Mouse (Mus musculus) midbrain, embryonic 14.5 days (tissue): Measurements from ENCODE around the gene Usp4. TPM values are rescaled to one million over a fixed set of nuclear protein-coding genes. Genes with fewer than 3 reads are reported as not detected.

Source experiments
- ATAC-seq: fragments of 200-750 bp; cut with Nextera tagmentation; 2 replicates; pipeline ENCODE4 v1.8.0; 2017; ENCODE audit warnings: moderate number of reproducible peaks, moderate library complexity; ENCODE audit not compliant: low FRiP score, low TSS enrichment
- DNase-seq: peaks from one replicate; pipeline ENCODE4 v3.0.0-alpha.2; 2015
- H3K27ac ChIP-seq: fragments of 300-500 bp; sonication (generic); replicated peaks from 2 replicates; pipeline ENCODE4 v1.5.1; 2014; ENCODE audit warnings: mild to moderate bottlenecking, low read depth, low read length, moderate library complexity
- H3K27me3 ChIP-seq: fragments of 300-500 bp; sonication (generic); 2 replicates; pipeline ENCODE4 v1.6.1; 2014; ENCODE audit warnings: low read length, control low read depth, mixed read lengths; ENCODE audit not compliant: control insufficient read depth, insufficient read depth
- H3K36me3 ChIP-seq: fragments of 300-500 bp; sonication (generic); 2 replicates; pipeline ENCODE4 v1.6.1; 2014; ENCODE audit warnings: low read length, control low read depth; ENCODE audit not compliant: control insufficient read depth, insufficient read depth
- H3K4me1 ChIP-seq: fragments of 300-500 bp; sonication (generic); 2 replicates; pipeline ENCODE4 v1.6.1; 2014; ENCODE audit warnings: mild to moderate bottlenecking, antibody characterized with exemption, low read length, control low read depth; ENCODE audit not compliant: control insufficient read depth, insufficient read depth
- H3K4me2 ChIP-seq: fragments of 300-500 bp; sonication (generic); 2 replicates; pipeline ENCODE4 v1.6.1; 2014; ENCODE audit warnings: mild to moderate bottlenecking, low read length, moderate library complexity
- H3K4me3 ChIP-seq: fragments of 300-500 bp; sonication (generic); replicated peaks from 2 replicates; pipeline ENCODE4 v1.5.1; 2014; ENCODE audit warnings: low read depth, low read length
- H3K9ac ChIP-seq: fragments of 300-500 bp; sonication (generic); replicated peaks from 2 replicates; pipeline ENCODE4 v1.6.1; 2014; ENCODE audit warnings: mild to moderate bottlenecking, low read length, moderate library complexity
- H3K9me3 ChIP-seq: fragments of 300-500 bp; sonication (generic); 2 replicates; pipeline ENCODE4 v1.6.1; 2016; ENCODE audit warnings: low read length, control low read depth, mixed read lengths; ENCODE audit not compliant: control insufficient read depth
- WGBS: fragments of 180-500 bp; shearing (Covaris S2); extraction: QIAGEN DNeasy Blood & Tissue Kit; methylation state at CpG from one replicate; pipeline ENCODE4 v1.1.7; 2014; 5-methylcytosine and 5-hydroxymethylcytosine counted together
- polyA plus RNA-seq: library from polyadenylated mRNA; unstranded; fragments of >200 nt; fragmentation: Nextera tagmentation; extraction: Ambion mirVana; gene quantifications from 2 replicates; pipeline ENCODE4 v1.2.1, GENCODE M21; 2014

Gene Usp4
- 113 and 144 TPM in 2 replicates for polyA plus RNA-seq

GRCm38 (mm10) chr9:108347540-108348289, at the start of gene Usp4:
TSS of gene Usp4 (plus strand) at chr9:108347853.
- H3K36me3 ChIP-seq, result peaks cover 31% of the 10 kb centered on the region
- H3K27ac ChIP-seq, result peak within 1 kb of the TSS; percentile 98
- no peaks in the 10 kb centered on the region for H3K27me3 ChIP-seq
- DNase-seq (peak; percentile 98), ATAC-seq (peak; percentile 93)
- peak within 1 kb of the TSS; percentile 86 for H3K9ac ChIP-seq
- H3K9me3 ChIP-seq, result no peaks in the 10 kb centered on the region
- peaks cover 22% of the 10 kb centered on the region for H3K4me1 ChIP-seq
- peak within 1 kb of the TSS; percentile 88 for H3K4me3 ChIP-seq
- H3K4me2 ChIP-seq, result peak within 1 kb of the TSS; percentile 87
- WGBS, result under 1% methylated on average over 74 of the region's 75 CpGs

GRCm38 (mm10) chr9:108301853-108302252, 45.8 kb upstream of the Usp4 start:
- WGBS, result 89% methylated on average over 3 of the region's 3 CpGs

DNA sequence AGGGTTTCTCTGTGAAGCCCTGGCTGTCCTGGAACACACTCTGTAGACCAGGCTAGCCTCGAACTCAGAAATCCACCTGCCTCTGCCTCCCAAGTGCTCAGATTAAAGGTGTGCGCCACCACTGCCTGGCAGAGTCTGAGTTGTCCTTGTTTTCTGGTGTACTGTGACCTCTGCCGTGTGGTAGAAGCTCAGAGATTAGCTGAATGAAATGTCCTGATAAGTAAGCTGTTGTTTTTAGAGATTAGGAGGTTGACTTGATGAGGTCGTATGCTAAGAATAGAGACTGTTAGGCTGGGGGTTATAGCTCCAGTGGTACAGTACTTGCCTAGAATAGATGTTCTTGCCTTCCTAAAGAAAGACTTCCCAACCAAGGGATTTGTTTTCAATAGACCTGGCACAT, 42.9 kb upstream of the Usp4 start:
- Histone ChIP-seq H3K4me2 (peak overlapping the region; percentile 92), H3K36me3 (peaks cover 35% of the 10 kb centered on the region), H3K9me3 (no peaks in the 10 kb centered on the region), H3K4me1 (peaks cover 28% of the 10 kb centered on the region), H3K27me3 (no peaks in the 10 kb centered on the region), H3K27ac (no peak overlapping the region), H3K9ac (no peak overlapping the region; the same call in 1 of the 2 replicates), H3K4me3 (peak overlapping the region; percentile 89)
- ATAC-seq (no peak), DNase-seq (no peak)
- 89% methylated on average over 4 of the region's 4 CpGs for WGBS

More at GRCm38 (mm10) chr9:108301853-108302252, 45.8 kb upstream of the Usp4 start:
- Histone ChIP-seq H3K9ac (no peak overlapping the region), H3K4me3 (no peak overlapping the region), H3K4me2 (no peak overlapping the region), H3K36me3 (peaks cover 35% of the 10 kb centered on the region), H3K4me1 (peaks cover 17% of the 10 kb centered on the region), H3K27me3 (no peaks in the 10 kb centered on the region), H3K27ac (no peak overlapping the region), H3K9me3 (no peaks in the 10 kb centered on the region)
- no peak for DNase-seq
- no peak for ATAC-seq

GRCm38 (mm10) chr9:108305170-108305569, 42.5 kb upstream of the Usp4 start:
- Histone ChIP-seq H3K27me3 (no peaks in the 10 kb centered on the region), H3K27ac (peak overlapping the region; percentile 97), H3K4me2 (peak overlapping the region; percentile 92), H3K36me3 (peaks cover 35% of the 10 kb centered on the region), H3K4me1 (peaks cover 28% of the 10 kb centered on the region), H3K4me3 (peak overlapping the region; percentile 89), H3K9me3 (no peaks in the 10 kb centered on the region), H3K9ac (peak overlapping the region; percentile 78)
- WGBS, result 10% methylated on average over 1 of the region's 1 CpGs
- no peak for DNase-seq
- ATAC-seq, result peak; percentile 0; the same call in 1 of the 2 replicates

- Histone ChIP-seq H3K27me3 (no peaks in the 10 kb centered on the region), H3K9ac (peak within 1 kb of the TSS; percentile 91), H3K36me3 (peaks cover 28% of the 10 kb centered on the region), H3K4me2 (peak within 1 kb of the TSS; percentile 92), H3K4me3 (peak within 1 kb of the TSS; percentile 89), H3K4me1 (peaks cover 32% of the 10 kb centered on the region), H3K27ac (peak within 1 kb of the TSS; percentile 97), H3K9me3 (no peaks in the 10 kb centered on the region)
- DNase-seq, result peak; percentile 99
- ATAC-seq, result peak; percentile 96
- under 1% methylated on average over 80 of the region's 81 CpGs for WGBS
Measured at GRCm38 (mm10) chr9:108305629-108306520, 41.8 kb upstream of the Usp4 start, which contains the start of the genes Rhoa and Tcta. TSS of gene Rhoa (plus strand) at chr9:108306129. TSS of gene Tcta (minus strand) at chr9:108306160.

DNA sequence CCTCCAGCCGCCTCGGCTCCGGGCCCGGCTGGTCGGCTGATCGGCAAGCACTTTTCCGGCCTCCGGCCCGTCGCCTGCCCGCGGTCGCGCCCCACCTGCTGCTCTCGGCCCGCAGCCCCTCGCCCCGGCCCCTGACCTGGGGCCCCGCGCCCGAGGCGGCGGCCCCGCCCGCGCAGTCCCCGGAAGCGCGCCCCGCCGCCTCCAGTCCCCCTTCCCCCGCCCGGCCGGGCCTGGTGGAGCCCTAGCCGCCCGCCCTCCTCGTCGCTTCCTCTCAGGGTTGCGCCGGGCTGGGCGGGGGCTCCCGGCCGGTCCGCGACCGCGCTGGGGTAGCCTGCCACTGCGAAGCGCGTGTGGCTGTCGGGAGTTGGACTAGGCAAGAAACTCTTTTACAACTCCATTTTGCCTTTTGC, 41.1 kb upstream of the Usp4 start:
- peak overlapping the region; percentile 97 for H3K27ac ChIP-seq
- H3K9ac ChIP-seq, result peak overlapping the region; percentile 91
- H3K4me2 ChIP-seq, result peak overlapping the region; percentile 70
- DNase-seq (peak; percentile 85), ATAC-seq (peak; percentile 64)
- H3K9me3 ChIP-seq, result no peaks in the 10 kb centered on the region
- H3K36me3 ChIP-seq, result peaks cover 22% of the 10 kb centered on the region
- WGBS, result under 1% methylated on average over 50 of the region's 51 CpGs
- peaks cover 35% of the 10 kb centered on the region for H3K4me1 ChIP-seq
- peak overlapping the region; percentile 89 for H3K4me3 ChIP-seq
- no peaks in the 10 kb centered on the region for H3K27me3 ChIP-seq

DNA sequence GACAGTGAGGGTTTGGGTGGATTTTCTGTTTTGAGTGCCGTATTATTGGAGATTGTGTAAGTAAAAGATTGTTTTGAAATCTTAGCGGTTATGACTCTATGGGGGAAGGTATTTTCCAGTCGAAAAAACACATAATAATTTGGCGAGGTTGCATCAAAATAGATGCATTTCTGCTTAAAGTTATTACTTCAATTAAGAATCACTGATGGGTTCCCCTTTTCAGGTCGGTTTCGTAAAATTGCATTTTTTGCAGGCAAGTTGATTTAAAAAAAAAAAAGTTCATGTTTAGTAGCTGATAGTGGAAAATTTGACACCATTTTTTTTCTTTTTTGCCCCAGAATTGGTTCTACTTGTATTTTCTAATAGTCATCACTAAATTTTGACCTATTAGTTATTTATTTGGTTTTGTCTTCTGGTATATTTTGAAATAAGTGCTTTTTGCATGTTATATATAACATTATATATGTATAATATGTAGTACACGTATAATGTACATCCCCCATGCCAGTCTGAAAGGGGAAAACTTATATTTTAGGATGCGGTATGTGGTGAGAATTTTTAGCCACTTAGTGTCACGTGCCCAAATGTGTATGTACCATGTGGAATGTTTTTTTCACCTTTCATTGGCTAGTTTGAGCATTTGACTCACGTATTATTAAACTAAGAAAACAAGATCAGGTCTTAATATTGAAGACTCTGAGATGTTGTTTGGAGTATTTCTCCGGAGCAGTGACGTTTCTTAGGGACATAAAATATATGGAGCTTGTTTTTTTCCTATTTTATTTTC, 40.4 kb upstream of the Usp4 start:
- H3K36me3 ChIP-seq, result peaks cover 18% of the 10 kb centered on the region
- DNase-seq, result no peak
- peak overlapping the region; percentile 97 for H3K27ac ChIP-seq
- H3K9ac ChIP-seq, result peak overlapping the region; percentile 91
- peak overlapping the region; percentile 70 for H3K4me2 ChIP-seq
- no peaks in the 10 kb centered on the region for H3K27me3 ChIP-seq
- ATAC-seq, result no peak
- H3K4me3 ChIP-seq, result peak overlapping the region; percentile 89
- peaks cover 37% of the 10 kb centered on the region for H3K4me1 ChIP-seq
- WGBS, result 26% methylated on average over 12 of the region's 12 CpGs
- no peaks in the 10 kb centered on the region for H3K9me3 ChIP-seq

DNA sequence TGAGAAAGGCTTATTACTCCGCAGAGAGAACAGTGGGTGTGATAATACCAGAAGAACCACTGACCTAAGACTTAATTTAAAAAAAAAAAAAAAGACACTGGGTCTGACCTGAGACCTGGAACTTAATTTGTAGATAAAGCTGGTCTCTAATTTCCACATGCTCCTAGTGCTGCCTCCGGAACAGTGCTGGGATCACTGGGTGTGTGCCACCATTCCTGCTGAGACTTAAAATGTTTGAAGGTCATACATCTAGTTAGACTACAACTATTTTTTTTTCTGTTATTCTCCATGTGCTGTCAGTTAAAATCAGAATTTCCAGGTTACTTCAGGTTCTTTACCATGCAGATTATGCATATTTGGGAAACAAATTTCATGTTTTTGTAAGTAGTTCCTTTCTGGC, 39.5 kb upstream of the Usp4 start:
- Histone ChIP-seq H3K9me3 (no peaks in the 10 kb centered on the region), H3K4me1 (peaks cover 37% of the 10 kb centered on the region), H3K9ac (no peak overlapping the region), H3K36me3 (peaks cover 8% of the 10 kb centered on the region), H3K4me2 (peak overlapping the region; percentile 70), H3K27ac (no peak overlapping the region), H3K4me3 (peak overlapping the region; percentile 89), H3K27me3 (no peaks in the 10 kb centered on the region)
- DNase-seq (no peak), ATAC-seq (no peak)
- WGBS, result 80% methylated on average over 2 of the region's 2 CpGs
